Mouse (Mus musculus): ENCODE data around the gene Tmem221.

GRCm38 (mm10) chr8:71542632-71543343 lies 15.9 kb downstream of the Tmem221 start, which contains the start of gene Mvb12a:
- TF ChIP-seq POLR2A (IDR thresholded peaks at IDR 0.05; ENCODE audit: borderline replicate concordance, low read depth, low read length) (no peak), CTCF (IDR thresholded peaks at IDR 0.05; ENCODE audit: low read depth, low read length) (no peak)
